Mouse (Mus musculus) kidney, adult 2 months (tissue): ENCODE results near the gene Eme1.

ENCODE experiments used
- CTCF ChIP-seq: fragments of 200-500 bp; conservative IDR thresholded peaks from 2 replicates; pipeline ENCODE4 v1.5.1; 2011; ENCODE audit warnings: low read depth, mild to moderate bottlenecking, control low read depth, low read length, moderate library complexity, mixed read lengths; ENCODE audit not compliant: insufficient read depth, insufficient read length
- POLR2A ChIP-seq: fragments of 200-500 bp; IDR thresholded peaks from one replicate; pipeline ENCODE4 v1.6.1; 2011; ENCODE audit warnings: low read depth, low read length, control low read depth

- TF ChIP-seq CTCF = no peak
- peak; percentile 25 for TF ChIP-seq POLR2A
These were observed 23.2 kb upstream of the Eme1 start, which contains the start of gene Xylt2 for GRCm38 (mm10) chr11:94676754-94677606.
